Mouse (Mus musculus) neural tube, embryonic 13.5 days (tissue): ENCODE measurements around the gene Pex14. TPM values are rescaled to one million over a fixed set of nuclear protein-coding genes. Genes with fewer than 3 reads are reported as not detected.
A peak's percentile ranks its signal among the peaks of the same experiment; 100 is the strongest.

Experiments used
- ATAC-seq: fragments of 200-750 bp; cut with Nextera tagmentation; 2 replicates; pipeline ENCODE4 v1.8.0; 2017; ENCODE audit warnings: low read depth, mild to moderate bottlenecking, moderate TSS enrichment, moderate library complexity
- H3K27ac ChIP-seq: fragments of 300-500 bp; sonication (generic); replicated peaks from 2 replicates; pipeline ENCODE4 v1.5.1; 2015; ENCODE audit warnings: moderate library complexity, mild to moderate bottlenecking, inconsistent platforms
- H3K27me3 ChIP-seq: fragments of 300-500 bp; sonication (generic); 2 replicates; pipeline ENCODE4 v1.6.1; 2015; ENCODE audit warnings: mild to moderate bottlenecking, inconsistent platforms
- H3K36me3 ChIP-seq: fragments of 300-500 bp; sonication (generic); 2 replicates; pipeline ENCODE4 v1.6.1; 2015; ENCODE audit warnings: mild to moderate bottlenecking, inconsistent platforms
- H3K4me1 ChIP-seq: fragments of 300-500 bp; sonication (generic); replicated peaks from 2 replicates; pipeline ENCODE4 v1.6.1; 2015; ENCODE audit warnings: inconsistent platforms
- H3K4me2 ChIP-seq: fragments of 300-500 bp; sonication (generic); 2 replicates; pipeline ENCODE4 v1.6.1; 2015; ENCODE audit warnings: inconsistent platforms, mild to moderate bottlenecking, moderate library complexity
- H3K4me3 ChIP-seq: fragments of 300-500 bp; sonication (generic); 2 replicates; pipeline ENCODE4 v1.5.1; 2015; ENCODE audit warnings: mild to moderate bottlenecking, inconsistent platforms
- H3K9ac ChIP-seq: fragments of 300-500 bp; sonication (generic); 2 replicates; pipeline ENCODE4 v1.6.1; 2015; ENCODE audit warnings: moderate library complexity, mild to moderate bottlenecking, inconsistent platforms
- H3K9me3 ChIP-seq: fragments of 300-500 bp; sonication (generic); 2 replicates; pipeline ENCODE4 v1.6.1; 2016; ENCODE audit warnings: inconsistent platforms
- WGBS: fragments of 180-500 bp; shearing (Covaris S2); methylation state at CpG from one replicate; pipeline ENCODE4 v1.1.7; 2015; 5-methylcytosine and 5-hydroxymethylcytosine counted together
- polyA plus RNA-seq: library from polyadenylated mRNA; unstranded; fragments of >200 nt; fragmentation: Nextera tagmentation; extraction: Ambion mirVana; gene quantifications from 2 replicates; pipeline ENCODE4 v1.2.1, GENCODE M21; 2015

The Pex14 gene
- 50.5 and 52.9 TPM in 2 replicates for polyA plus RNA-seq

GRCm38 (mm10) chr4:149099369-149100017 is at the start of gene Pex14:
Gene Pex14 (minus strand): TSS chr4:149099876.
- peak within 1 kb of the TSS; percentile 90 for H3K4me2 ChIP-seq
- H3K27me3 ChIP-seq = no peaks in the 10 kb centered on the region; the same call in 1 of the 2 replicates
- H3K9me3 ChIP-seq = no peaks in the 10 kb centered on the region
- peak within 1 kb of the TSS; percentile 59 for H3K27ac ChIP-seq
- H3K4me1 ChIP-seq = peaks cover 20% of the 10 kb centered on the region
- H3K4me3 ChIP-seq = peak within 1 kb of the TSS; percentile 93
- peak; percentile 71 for ATAC-seq
- H3K36me3 ChIP-seq = no peaks in the 10 kb centered on the region
- peak within 1 kb of the TSS; percentile 94 for H3K9ac ChIP-seq
- under 1% methylated on average over 50 of the region's 50 CpGs for WGBS

GRCm38 (mm10) chr4:149149196-149149595 is 49.5 kb upstream of the Pex14 start:
- H3K27me3 ChIP-seq = no peaks in the 10 kb centered on the region
- WGBS = 81% methylated on average over 9 of the region's 9 CpGs
- no peak overlapping the region for H3K4me3 ChIP-seq
- H3K4me1 ChIP-seq = 0 out of 2 replicates have a peak, but pooled peaks cover 3% of the 10 kb centered on the region
- no peak overlapping the region for H3K9ac ChIP-seq
- no peak for ATAC-seq
- no peak overlapping the region for H3K4me2 ChIP-seq
- H3K36me3 ChIP-seq = peaks cover 53% of the 10 kb centered on the region
- H3K27ac ChIP-seq = peak overlapping the region; percentile 39; the same call in 1 of the 2 replicates
- H3K9me3 ChIP-seq = no peaks in the 10 kb centered on the region

GRCm38 (mm10) chr4:149148084-149148483 is 48.4 kb upstream of the Pex14 start:
- WGBS = 79% methylated on average over 4 of the region's 4 CpGs
- Histone ChIP-seq H3K4me2 (no peak overlapping the region), H3K27me3 (no peaks in the 10 kb centered on the region), H3K4me3 (no peak overlapping the region), H3K4me1 (0 out of 2 replicates have a peak, but pooled peaks cover 3% of the 10 kb centered on the region), H3K9ac (no peak overlapping the region), H3K36me3 (peaks cover 42% of the 10 kb centered on the region), H3K9me3 (no peaks in the 10 kb centered on the region), H3K27ac (no peak overlapping the region)
- ATAC-seq = no peak

- Histone ChIP-seq H3K36me3 (peaks cover 36% of the 10 kb centered on the region), H3K27ac (no peak overlapping the region), H3K4me1 (0 out of 2 replicates have a peak, but pooled peaks cover 3% of the 10 kb centered on the region), H3K4me3 (no peak overlapping the region), H3K27me3 (no peaks in the 10 kb centered on the region), H3K4me2 (no peak overlapping the region), H3K9me3 (no peaks in the 10 kb centered on the region), H3K9ac (no peak overlapping the region)
- ATAC-seq = no peak
- 91% methylated on average over 7 of the region's 7 CpGs for WGBS
These were observed 47.9 kb upstream of the Pex14 start for GRCm38 (mm10) chr4:149147528-149147927.

- Histone ChIP-seq H3K4me1 (0 out of 2 replicates have a peak, but pooled peaks cover 3% of the 10 kb centered on the region), H3K36me3 (peaks cover 13% of the 10 kb centered on the region), H3K9me3 (no peaks in the 10 kb centered on the region), H3K27ac (no peak overlapping the region), H3K27me3 (no peaks in the 10 kb centered on the region), H3K4me3 (no peak overlapping the region), H3K4me2 (no peak overlapping the region), H3K9ac (no peak overlapping the region)
- 81% methylated on average over 4 of the region's 4 CpGs for WGBS
- no peak for ATAC-seq
These were observed 45.5 kb upstream of the Pex14 start for GRCm38 (mm10) chr4:149145151-149145550.

- Histone ChIP-seq H3K4me1 (0 out of 2 replicates have a peak, but pooled peaks cover 3% of the 10 kb centered on the region), H3K4me3 (no peak overlapping the region), H3K9ac (0 out of 2 replicates have a peak overlapping the region, but pooled peaks have one; percentile 31), H3K4me2 (no peak overlapping the region), H3K36me3 (peaks cover 6% of the 10 kb centered on the region), H3K27ac (peak overlapping the region; percentile 65; the same call in 1 of the 2 replicates), H3K9me3 (no peaks in the 10 kb centered on the region), H3K27me3 (no peaks in the 10 kb centered on the region)
- WGBS = 0% methylated on average over 3 of the region's 3 CpGs
- peak; percentile 83 for ATAC-seq
These were observed 44.8 kb upstream of the Pex14 start for GRCm38 (mm10) chr4:149144459-149144858.

GRCm38 (mm10) chr4:149143594-149143993 is 43.9 kb upstream of the Pex14 start:
- no peak overlapping the region for H3K9ac ChIP-seq
- H3K27ac ChIP-seq = no peak overlapping the region
- H3K27me3 ChIP-seq = no peaks in the 10 kb centered on the region
- ATAC-seq = no peak
- no peaks in the 10 kb centered on the region for H3K36me3 ChIP-seq
- WGBS = 28% methylated on average over 4 of the region's 4 CpGs
- no peak overlapping the region for H3K4me2 ChIP-seq
- H3K9me3 ChIP-seq = no peaks in the 10 kb centered on the region
- H3K4me3 ChIP-seq = no peak overlapping the region
- H3K4me1 ChIP-seq = 0 out of 2 replicates have a peak, but pooled peaks cover 3% of the 10 kb centered on the region

- 86% methylated on average over 8 of the region's 8 CpGs for WGBS
- Histone ChIP-seq H3K9me3 (no peaks in the 10 kb centered on the region), H3K27me3 (no peaks in the 10 kb centered on the region)
These were observed 38.8 kb upstream of the Pex14 start for GRCm38 (mm10) chr4:149138515-149138914.

GRCm38 (mm10) chr4:149136982-149137770 is 37.5 kb upstream of the Pex14 start, which contains the start of gene Cenps:
Gene Cenps (minus strand): TSS chr4:149137629.
- WGBS = 2% methylated on average over 68 of the region's 68 CpGs
- H3K4me2 ChIP-seq = peak within 1 kb of the TSS; percentile 59
- ATAC-seq = peak; percentile 91
- H3K27me3 ChIP-seq = no peaks in the 10 kb centered on the region
- no peaks in the 10 kb centered on the region for H3K36me3 ChIP-seq
- H3K9ac ChIP-seq = peak within 1 kb of the TSS; percentile 76
- H3K27ac ChIP-seq = peak within 1 kb of the TSS; percentile 84
- peaks cover 8% of the 10 kb centered on the region for H3K4me1 ChIP-seq
- H3K4me3 ChIP-seq = peak within 1 kb of the TSS; percentile 66
- no peaks in the 10 kb centered on the region for H3K9me3 ChIP-seq

More at GRCm38 (mm10) chr4:149138515-149138914, 38.8 kb upstream of the Pex14 start:
- ATAC-seq = no peak
- Histone ChIP-seq H3K9ac (no peak overlapping the region), H3K4me2 (no peak overlapping the region), H3K4me3 (no peak overlapping the region), H3K4me1 (peaks cover 8% of the 10 kb centered on the region), H3K27ac (no peak overlapping the region), H3K36me3 (no peaks in the 10 kb centered on the region)

GRCm38 (mm10) chr4:149136116-149136850 is 36.6 kb upstream of the Pex14 start:
- H3K9me3 ChIP-seq = no peaks in the 10 kb centered on the region
- 0 out of 2 replicates have a peak, but pooled peaks cover 4% of the 10 kb centered on the region for H3K36me3 ChIP-seq
- H3K4me1 ChIP-seq = peaks cover 8% of the 10 kb centered on the region
- peak overlapping the region; percentile 76 for H3K9ac ChIP-seq
- 71% methylated on average over 18 of the region's 18 CpGs for WGBS
- peak overlapping the region; percentile 59 for H3K4me2 ChIP-seq
- peak overlapping the region; percentile 66 for H3K4me3 ChIP-seq
- H3K27ac ChIP-seq = no peak overlapping the region; the same call in 1 of the 2 replicates
- H3K27me3 ChIP-seq = no peaks in the 10 kb centered on the region
- no peak for ATAC-seq

- H3K4me1 ChIP-seq = peaks cover 8% of the 10 kb centered on the region
- no peak overlapping the region for H3K9ac ChIP-seq
- no peaks in the 10 kb centered on the region for H3K9me3 ChIP-seq
- no peak overlapping the region for H3K4me2 ChIP-seq
- H3K27me3 ChIP-seq = no peaks in the 10 kb centered on the region
- 55% methylated on average over 5 of the region's 5 CpGs for WGBS
- H3K4me3 ChIP-seq = no peak overlapping the region
- no peak overlapping the region for H3K27ac ChIP-seq
- no peak for ATAC-seq
- peaks cover 13% of the 10 kb centered on the region for H3K36me3 ChIP-seq
These were observed 33.7 kb upstream of the Pex14 start for GRCm38 (mm10) chr4:149133395-149133794.
